Mouse (Mus musculus) MN1 (cell line): ENCODE measurements around the gene Matn4.

Experiments used
- DNase-seq: peaks from one replicate; pipeline ENCODE4 v3.0.0-alpha.2; 2016; ENCODE audit warnings: low spot score

The Matn4 gene

GRCm38 (mm10) chr2:164436215-164436913 is 31.4 kb upstream of the Matn4 start:
- DNase-seq, result no peak

- DNase-seq, result no peak
These were observed 30.5 kb upstream of the Matn4 start for GRCm38 (mm10) chr2:164435216-164436090.

GRCm38 (mm10) chr2:164434681-164435080 is 29.7 kb upstream of the Matn4 start:
- DNase-seq, result no peak

GRCm38 (mm10) chr2:164433278-164433895 is 28.4 kb upstream of the Matn4 start:
- no peak for DNase-seq

- DNase-seq, result peak; percentile 77
These were observed 27.7 kb upstream of the Matn4 start for GRCm38 (mm10) chr2:164432541-164433191.

- no peak for DNase-seq
These were observed 26.9 kb upstream of the Matn4 start for GRCm38 (mm10) chr2:164431676-164432465.

GRCm38 (mm10) chr2:164430697-164431096 is 25.7 kb upstream of the Matn4 start:
- DNase-seq, result no peak

GRCm38 (mm10) chr2:164429881-164430615 is 25.1 kb upstream of the Matn4 start:
- no peak for DNase-seq

GRCm38 (mm10) chr2:164428451-164428850 is 23.5 kb upstream of the Matn4 start:
- DNase-seq, result no peak

- peak; percentile 65 for DNase-seq
These were observed 22.0 kb upstream of the Matn4 start for GRCm38 (mm10) chr2:164426952-164427351.

- DNase-seq, result peak; percentile 73
These were observed 21.2 kb upstream of the Matn4 start for GRCm38 (mm10) chr2:164426121-164426520.

- DNase-seq, result no peak
These were observed 20.4 kb upstream of the Matn4 start for GRCm38 (mm10) chr2:164425401-164425800.

GRCm38 (mm10) chr2:164424406-164424805 is 19.4 kb upstream of the Matn4 start:
- DNase-seq, result no peak

- no peak for DNase-seq
These were observed 18.5 kb upstream of the Matn4 start for GRCm38 (mm10) chr2:164423464-164423863.

- DNase-seq, result no peak
These were observed 17.9 kb upstream of the Matn4 start for GRCm38 (mm10) chr2:164422675-164423393.

GRCm38 (mm10) chr2:164421979-164422378 is 17.0 kb upstream of the Matn4 start:
- DNase-seq, result no peak

- DNase-seq, result no peak
These were observed 16.3 kb upstream of the Matn4 start for GRCm38 (mm10) chr2:164421306-164421705.

- no peak for DNase-seq
These were observed 14.5 kb upstream of the Matn4 start for GRCm38 (mm10) chr2:164419489-164419888.

- DNase-seq, result no peak
These were observed 13.4 kb upstream of the Matn4 start for GRCm38 (mm10) chr2:164418308-164418875.

- DNase-seq, result peak; percentile 69
These were observed 12.2 kb upstream of the Matn4 start for GRCm38 (mm10) chr2:164417198-164417597.
